Mouse (Mus musculus): ENCODE results near the gene Tnk1. TPM values are rescaled to one million over a fixed set of nuclear protein-coding genes. Genes with fewer than 3 reads are reported as not detected.

Gene Tnk1
- total RNA-seq, 4 experiments from 2014 or later: 0.26 to 0.46 (median 0.30) TPM; not detected in 1

DNA sequence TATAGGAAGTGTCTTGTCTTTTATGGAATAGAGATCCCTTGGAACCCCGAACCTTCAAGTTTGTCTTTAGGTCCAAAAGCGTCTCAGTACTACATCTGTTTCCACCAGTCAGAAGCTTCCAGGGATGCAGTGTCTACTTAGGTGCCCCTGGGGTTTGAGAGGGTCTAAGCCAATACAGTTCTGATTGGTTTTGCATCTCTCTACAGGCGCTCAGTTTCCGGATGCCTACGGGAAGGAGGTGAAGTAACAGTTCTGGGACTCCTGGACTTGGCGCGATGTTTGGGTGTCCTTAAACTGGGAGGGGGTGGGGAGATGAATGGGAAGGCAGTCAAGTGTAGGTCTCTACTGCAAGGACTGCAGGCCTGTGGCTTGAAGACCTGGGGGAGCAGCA lies 19.8 kb downstream of the Tnk1 start:
- no peak for DNase-seq (ENCODE audit: low spot score in 2 of 2)

DNA sequence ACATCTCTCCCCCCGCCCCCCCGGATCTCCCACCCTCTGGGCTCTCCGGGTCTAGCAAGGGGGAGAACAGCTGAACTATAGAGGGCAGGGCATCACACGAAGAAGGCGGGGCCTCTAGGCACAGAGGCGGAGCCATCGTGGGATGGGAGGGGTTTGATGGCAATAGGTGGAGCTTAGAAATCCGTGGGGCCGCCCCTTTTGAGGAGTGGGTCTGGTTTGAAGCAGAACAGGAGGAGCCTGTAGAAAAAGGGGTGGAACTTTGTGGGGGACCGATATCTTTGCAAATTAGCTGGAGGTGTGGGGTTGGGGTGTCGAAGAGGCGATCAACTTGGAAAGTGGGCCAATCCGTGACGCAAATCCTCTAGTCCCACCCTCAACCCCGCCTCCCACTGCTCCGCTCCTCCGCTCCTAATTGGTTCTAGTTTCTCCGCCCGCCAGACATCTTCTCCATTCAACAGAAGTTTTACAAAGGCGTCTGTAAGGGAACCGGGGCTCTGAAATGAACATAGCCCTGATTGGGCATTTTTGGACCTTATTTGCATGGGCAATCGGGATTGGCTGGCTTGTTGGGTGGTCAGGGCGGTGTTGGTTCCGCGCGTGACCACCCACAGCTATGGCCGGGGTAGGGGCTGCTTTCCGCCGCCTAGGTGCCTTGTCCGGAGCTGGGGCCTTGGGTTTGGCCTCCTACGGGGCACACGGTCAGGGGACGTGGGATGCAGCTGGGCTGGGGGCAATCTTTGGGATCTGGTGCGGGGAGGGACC lies 20.4 kb downstream of the Tnk1 start, which contains the start of gene Tmem256:
Tmem256 (plus strand) TSS at position 563 of the 762 bp plus-strand sequence.
- peak; percentile 94 to 98 for DNase-seq (ENCODE audit: low spot score in 2 of 2)

DNA sequence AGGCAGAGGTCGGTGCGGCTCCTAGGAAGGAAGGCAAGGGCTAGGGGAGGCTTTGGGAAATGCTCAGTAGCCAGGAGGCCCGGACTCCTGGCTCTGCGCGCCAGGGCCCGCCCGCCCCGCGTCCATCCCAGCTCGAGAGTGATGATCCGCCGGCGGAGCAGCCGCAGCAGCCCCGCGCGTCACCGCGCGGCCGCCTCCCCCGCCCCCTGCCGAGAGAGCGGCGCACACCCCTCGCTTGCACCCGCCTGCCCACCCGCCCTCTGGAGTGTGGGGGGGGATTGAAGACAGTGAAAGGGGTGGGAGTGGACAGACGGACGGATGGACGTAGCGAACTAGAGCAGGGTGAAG lies 21.0 kb downstream of the Tnk1 start, which contains the start of gene Nlgn2:
Nlgn2 (minus strand) TSS at position 181 of the 348 bp plus-strand sequence.
- peak in 1 of 2 experiments; percentile 37 for DNase-seq (ENCODE audit: low spot score in 2 of 2)

DNA sequence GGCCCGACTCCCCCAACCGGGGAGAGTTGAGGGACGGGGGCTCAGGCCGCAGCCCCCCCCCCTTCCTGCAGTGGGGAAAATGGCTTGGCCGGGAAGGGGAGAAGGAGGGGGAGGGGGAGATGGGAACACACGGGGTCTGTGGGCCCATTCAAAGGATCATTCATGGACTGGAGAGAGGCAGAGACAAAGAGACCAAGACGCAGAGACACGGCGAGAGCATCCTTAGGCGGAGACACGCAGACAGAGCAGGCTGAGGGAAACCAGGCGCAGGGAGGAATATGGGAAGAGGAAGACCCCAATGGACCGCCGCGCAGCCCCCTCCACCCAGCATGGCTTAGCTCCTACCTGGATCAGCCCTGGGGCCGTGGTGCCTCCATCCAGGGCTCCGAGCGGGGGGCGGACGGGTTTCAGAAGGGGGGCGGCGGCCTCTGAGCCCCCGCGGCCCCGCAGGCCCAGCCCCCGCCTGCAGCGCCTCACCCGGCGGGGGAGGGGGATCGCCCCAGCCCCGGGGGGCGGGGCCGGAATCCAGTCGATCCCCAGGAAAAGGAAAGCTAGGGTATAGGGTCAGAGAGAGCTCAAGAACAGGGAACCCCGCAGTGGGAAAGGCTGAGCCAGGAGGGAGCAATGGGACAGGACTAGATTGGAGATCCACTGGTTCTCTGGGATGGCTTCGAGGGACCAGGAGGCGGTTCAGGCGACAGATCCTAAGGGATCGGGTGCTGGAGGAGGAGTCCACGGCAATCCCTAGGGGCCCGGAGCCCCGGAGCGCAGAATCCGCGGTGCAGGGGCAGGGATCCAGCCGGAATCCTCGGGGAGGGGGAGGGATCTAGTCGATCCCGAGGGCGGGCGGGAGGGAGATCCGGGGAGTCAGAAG lies 21.6 kb downstream of the Tnk1 start:
- DNase-seq (ENCODE audit: low spot score in 2 of 2): peak in 1 of 2 experiments; percentile 46

- DNase-seq (ENCODE audit: low spot score in 2 of 2): no peak
Observed at GRCm38 (mm10) chr11:69835966-69836335, 22.6 kb downstream of the Tnk1 start.

DNA sequence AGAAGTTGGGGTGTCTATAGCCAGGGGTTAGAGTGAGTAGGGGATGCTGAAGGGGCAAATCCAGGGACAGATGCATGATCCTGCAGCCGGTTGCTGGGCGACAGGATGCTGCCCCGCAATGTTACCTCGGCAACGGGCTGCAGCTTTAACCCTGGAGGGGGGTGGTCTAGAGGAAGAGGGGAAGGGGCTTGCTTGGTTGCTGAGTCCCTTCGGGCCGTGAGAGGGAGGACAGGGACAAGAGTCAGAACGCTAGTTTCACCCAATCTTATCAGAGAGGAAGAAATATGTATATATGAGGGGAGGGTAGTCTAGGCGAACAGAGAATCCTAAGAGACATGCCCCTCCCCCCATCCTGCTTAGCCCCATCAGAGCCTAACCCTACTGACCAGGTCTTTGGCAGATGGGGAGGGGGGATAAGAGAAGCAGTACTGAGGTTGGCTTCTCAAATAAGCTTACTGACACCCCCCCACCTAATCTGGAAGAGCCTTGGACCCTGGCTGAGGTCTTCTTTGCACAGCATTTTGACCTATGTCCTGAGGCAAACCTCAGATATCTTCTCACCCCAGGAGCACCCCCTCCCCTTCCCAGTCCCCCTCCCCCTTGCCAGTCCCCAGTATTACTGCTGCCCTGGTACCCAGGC lies 23.1 kb downstream of the Tnk1 start:
- no peak for DNase-seq (ENCODE audit: low spot score in 2 of 2)

- DNase-seq (ENCODE audit: low spot score in 2 of 2): peak in 1 of 2 experiments; percentile 29
Observed at GRCm38 (mm10) chr11:69834001-69834549, 24.5 kb downstream of the Tnk1 start.

- DNase-seq (ENCODE audit: low spot score in 2 of 2): no peak
Observed at GRCm38 (mm10) chr11:69833554-69833953, 25.0 kb downstream of the Tnk1 start.

- no peak for DNase-seq (ENCODE audit: low spot score in 2 of 2)
Observed at GRCm38 (mm10) chr11:69828832-69829231, 29.7 kb downstream of the Tnk1 start.

- DNase-seq (ENCODE audit: low spot score in 2 of 2): no peak
Observed at GRCm38 (mm10) chr11:69823456-69823855, 35.1 kb downstream of the Tnk1 start.

GRCm38 (mm10) chr11:69822080-69822479 lies 36.5 kb downstream of the Tnk1 start, which contains the start of gene Spem1:
Spem1 (minus strand) TSS chr11:69822180.
- no peak for DNase-seq (ENCODE audit: low spot score in 2 of 2)

- no peak for DNase-seq (ENCODE audit: low spot score in 2 of 2)
Observed at GRCm38 (mm10) chr11:69818871-69819270, 39.7 kb downstream of the Tnk1 start.

GRCm38 (mm10) chr11:69818365-69818764 lies 40.2 kb downstream of the Tnk1 start, which contains the start of gene Spem2:
Spem2 (minus strand) TSS chr11:69818465.
- no peak for DNase-seq (ENCODE audit: low spot score in 2 of 2)

GRCm38 (mm10) chr11:69816520-69816919 lies 42.0 kb downstream of the Tnk1 start:
- DNase-seq (ENCODE audit: low spot score in 2 of 2): no peak

GRCm38 (mm10) chr11:69815155-69815554 lies 43.4 kb downstream of the Tnk1 start, which contains the start of gene Gm39566:
Gm39566 (minus strand) TSS chr11:69815298.
- no peak for DNase-seq (ENCODE audit: low spot score in 2 of 2)

GRCm38 (mm10) chr11:69810280-69810679 lies 48.2 kb downstream of the Tnk1 start:
- no peak for DNase-seq (ENCODE audit: low spot score in 2 of 2)

- no peak for DNase-seq (ENCODE audit: low spot score in 2 of 2)
Observed at GRCm38 (mm10) chr11:69807641-69808040, 50.9 kb downstream of the Tnk1 start.

DNA sequence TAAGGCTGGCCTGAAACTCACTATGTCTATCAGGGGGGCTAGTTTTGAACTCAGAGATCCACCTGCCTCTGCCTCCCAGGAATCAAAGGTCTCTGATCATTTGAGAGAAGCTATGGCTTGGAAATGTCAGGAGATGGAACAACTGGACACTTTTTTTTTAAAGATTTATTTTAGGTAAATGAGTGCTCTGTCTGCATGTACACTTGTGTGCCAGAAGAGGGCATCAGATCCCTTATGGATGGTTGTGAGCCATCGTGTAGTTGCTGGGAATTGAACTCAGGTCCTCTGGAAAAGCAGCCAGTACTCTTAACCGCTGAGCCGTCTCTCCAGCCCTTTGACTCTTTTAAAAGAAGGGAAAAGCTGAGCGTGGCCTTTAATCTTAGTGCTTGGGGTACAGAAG lies 52.2 kb downstream of the Tnk1 start:
- no peak for DNase-seq (ENCODE audit: low spot score in 2 of 2)

DNA sequence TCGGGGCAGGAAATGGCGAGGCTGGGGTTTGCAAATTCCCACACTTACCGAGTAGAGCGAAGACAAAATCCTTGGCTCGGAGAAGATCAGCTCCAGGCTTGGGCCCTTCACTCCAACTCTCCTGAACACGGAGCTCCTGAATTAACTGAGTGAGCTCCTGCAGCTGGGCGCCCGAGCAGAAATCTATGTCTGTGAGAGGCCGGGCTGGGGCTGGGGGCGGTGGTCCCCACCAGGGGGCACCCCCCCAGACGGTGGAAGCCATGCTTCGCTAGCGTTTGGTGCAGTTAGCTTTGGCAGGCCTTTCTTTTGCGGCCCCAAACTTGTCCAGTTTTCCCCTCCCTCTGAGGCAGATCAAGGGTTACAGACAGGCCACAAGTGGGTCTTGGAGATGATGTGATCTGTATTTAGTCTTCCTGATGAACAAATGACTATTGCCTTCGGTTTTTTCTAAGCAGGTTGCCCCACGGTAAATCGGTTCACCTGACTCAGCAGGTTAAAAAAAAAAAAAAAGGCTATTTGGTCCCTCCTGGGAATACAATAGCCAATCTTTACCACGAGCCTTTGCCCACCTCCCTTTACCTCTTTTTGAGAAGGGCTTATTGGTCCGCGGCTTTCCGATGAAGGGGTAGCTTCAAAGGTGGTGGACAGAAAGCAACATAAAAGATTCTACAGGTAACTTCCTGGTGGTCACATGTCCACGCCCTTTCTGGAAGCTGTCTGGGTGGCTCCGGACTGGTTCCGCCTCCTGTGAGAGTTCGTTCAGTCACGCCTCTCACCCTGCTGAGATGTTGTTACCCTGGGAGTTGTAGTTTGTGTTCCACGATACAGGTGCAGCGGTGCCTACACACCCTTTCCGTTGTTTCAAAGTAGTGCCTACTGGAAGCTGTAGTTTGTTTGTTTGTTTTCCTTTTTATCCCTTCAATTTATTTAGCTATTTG lies 53.3 kb downstream of the Tnk1 start, which contains the start of gene Tmem102:
Tmem102 (minus strand) TSS at position 653 of the 938 bp plus-strand sequence.
- no peak for DNase-seq (ENCODE audit: low spot score in 2 of 2)

GRCm38 (mm10) chr11:69804652-69804940 lies 53.9 kb downstream of the Tnk1 start:
- DNase-seq (ENCODE audit: low spot score in 2 of 2): no peak

Data from left cerebral cortex, adult 8-10 months (tissue).